Mouse (Mus musculus): ENCODE measurements around the gene Srpx.

The Srpx gene

GRCm38 (mm10) chrX:10117065-10117719 lies at the start of gene Srpx:
Gene Srpx (minus strand): TSS chrX:10117709.
- in situ Hi-C loops (cut with MboI; ENCODE audit: low pct_unique_long_range_greater_than_20kb in 1 of 2, low sequenced_read_pairs in 2 of 2, unreplicated experiment in 1 of 2), result no loop called here

GRCm38 (mm10) chrX:10152390-10152789 lies 34.9 kb upstream of the Srpx start:
- in situ Hi-C loops (cut with MboI; ENCODE audit: low pct_unique_long_range_greater_than_20kb in 1 of 2, low sequenced_read_pairs in 2 of 2, unreplicated experiment in 1 of 2), result no loop called here

- in situ Hi-C loops (cut with MboI; ENCODE audit: low pct_unique_long_range_greater_than_20kb in 1 of 2, low sequenced_read_pairs in 2 of 2, unreplicated experiment in 1 of 2), result no loop called here
Measured at GRCm38 (mm10) chrX:10115780-10116179, 1.7 kb downstream of the Srpx start.

- in situ Hi-C loops (cut with MboI; ENCODE audit: low pct_unique_long_range_greater_than_20kb in 1 of 2, low sequenced_read_pairs in 2 of 2, unreplicated experiment in 1 of 2), result no loop called here
Measured at GRCm38 (mm10) chrX:10110736-10111135, 6.8 kb downstream of the Srpx start.

- in situ Hi-C loops (cut with MboI; ENCODE audit: low pct_unique_long_range_greater_than_20kb in 1 of 2, low sequenced_read_pairs in 2 of 2, unreplicated experiment in 1 of 2), result no loop called here
Measured at GRCm38 (mm10) chrX:10108558-10108957, 9.0 kb downstream of the Srpx start.

- in situ Hi-C loops (cut with MboI; ENCODE audit: low pct_unique_long_range_greater_than_20kb in 1 of 2, low sequenced_read_pairs in 2 of 2, unreplicated experiment in 1 of 2), result no loop called here
Measured at GRCm38 (mm10) chrX:10105475-10105874, 12.0 kb downstream of the Srpx start.

GRCm38 (mm10) chrX:10102739-10103138 lies 14.8 kb downstream of the Srpx start:
- in situ Hi-C loops (cut with MboI; ENCODE audit: low pct_unique_long_range_greater_than_20kb in 1 of 2, low sequenced_read_pairs in 2 of 2, unreplicated experiment in 1 of 2), result no loop called here

- in situ Hi-C loops (cut with MboI; ENCODE audit: low pct_unique_long_range_greater_than_20kb in 1 of 2, low sequenced_read_pairs in 2 of 2, unreplicated experiment in 1 of 2), result no loop called here
Measured at GRCm38 (mm10) chrX:10095797-10096196, 21.7 kb downstream of the Srpx start.

GRCm38 (mm10) chrX:10080385-10080784 lies 37.1 kb downstream of the Srpx start:
- in situ Hi-C loops (cut with MboI; ENCODE audit: low pct_unique_long_range_greater_than_20kb in 1 of 2, low sequenced_read_pairs in 2 of 2, unreplicated experiment in 1 of 2), result no loop called here

GRCm38 (mm10) chrX:10079981-10080380 lies 37.5 kb downstream of the Srpx start:
- in situ Hi-C loops (cut with MboI; ENCODE audit: low pct_unique_long_range_greater_than_20kb in 1 of 2, low sequenced_read_pairs in 2 of 2, unreplicated experiment in 1 of 2), result no loop called here

- in situ Hi-C loops (cut with MboI; ENCODE audit: low pct_unique_long_range_greater_than_20kb in 1 of 2, low sequenced_read_pairs in 2 of 2, unreplicated experiment in 1 of 2), result no loop called here
Measured at GRCm38 (mm10) chrX:10073966-10074365, 43.5 kb downstream of the Srpx start.

- in situ Hi-C loops (cut with MboI; ENCODE audit: low pct_unique_long_range_greater_than_20kb in 1 of 2, low sequenced_read_pairs in 2 of 2, unreplicated experiment in 1 of 2), result no loop called here
Measured at GRCm38 (mm10) chrX:10071529-10071928, 46.0 kb downstream of the Srpx start.

- in situ Hi-C loops (cut with MboI; ENCODE audit: low pct_unique_long_range_greater_than_20kb in 1 of 2, low sequenced_read_pairs in 2 of 2, unreplicated experiment in 1 of 2), result no loop called here
Measured at GRCm38 (mm10) chrX:10070689-10071088, 46.8 kb downstream of the Srpx start.

GRCm38 (mm10) chrX:10069405-10069804 lies 48.1 kb downstream of the Srpx start:
- in situ Hi-C loops (cut with MboI; ENCODE audit: low pct_unique_long_range_greater_than_20kb in 1 of 2, low sequenced_read_pairs in 2 of 2, unreplicated experiment in 1 of 2), result no loop called here

GRCm38 (mm10) chrX:10063781-10064180 lies 53.7 kb downstream of the Srpx start:
- in situ Hi-C loops (cut with MboI; ENCODE audit: low pct_unique_long_range_greater_than_20kb in 1 of 2, low sequenced_read_pairs in 2 of 2, unreplicated experiment in 1 of 2), result no loop called here

GRCm38 (mm10) chrX:10063361-10063760 lies 54.1 kb downstream of the Srpx start:
- in situ Hi-C loops (cut with MboI; ENCODE audit: low pct_unique_long_range_greater_than_20kb in 1 of 2, low sequenced_read_pairs in 2 of 2, unreplicated experiment in 1 of 2), result no loop called here

- in situ Hi-C loops (cut with MboI; ENCODE audit: low pct_unique_long_range_greater_than_20kb in 1 of 2, low sequenced_read_pairs in 2 of 2, unreplicated experiment in 1 of 2), result no loop called here
Measured at GRCm38 (mm10) chrX:10062201-10062600, 55.3 kb downstream of the Srpx start.

- in situ Hi-C loops (cut with MboI; ENCODE audit: low pct_unique_long_range_greater_than_20kb in 1 of 2, low sequenced_read_pairs in 2 of 2, unreplicated experiment in 1 of 2), result no loop called here
Measured at GRCm38 (mm10) chrX:10034666-10035065, 82.8 kb downstream of the Srpx start.

GRCm38 (mm10) chrX:10010202-10010601 lies 107.3 kb downstream of the Srpx start:
- in situ Hi-C loops (cut with MboI; ENCODE audit: low pct_unique_long_range_greater_than_20kb in 1 of 2, low sequenced_read_pairs in 2 of 2, unreplicated experiment in 1 of 2), result no loop called here

- in situ Hi-C loops (cut with MboI; ENCODE audit: low pct_unique_long_range_greater_than_20kb in 1 of 2, low sequenced_read_pairs in 2 of 2, unreplicated experiment in 1 of 2), result no loop called here
Measured at GRCm38 (mm10) chrX:10007675-10008270, 109.7 kb downstream of the Srpx start.
